Mouse (Mus musculus) embryonic fibroblast, embryonic 13.5 days (primary cell): ENCODE measurements around the gene Fbxw14. TPM values are rescaled to one million over a fixed set of nuclear protein-coding genes. Genes with fewer than 3 reads are reported as not detected.
"Not testable (repeated sequence)": the region's sequence is repeated elsewhere in the genome, so short reads cannot be mapped to it uniquely, and the experiment has no call there.

Experiments used
- H3K27ac ChIP-seq: 2 replicates; pipeline ENCODE4 v1.5.1; 2012; ENCODE audit warnings: low read length, control low read depth, inconsistent platforms; ENCODE audit not compliant: insufficient read depth
- H3K4me1 ChIP-seq: 2 replicates; pipeline ENCODE4 v1.6.1; 2011; ENCODE audit warnings: low read length; ENCODE audit not compliant: control insufficient read depth, insufficient read depth
- H3K4me3 ChIP-seq: 2 replicates; pipeline ENCODE4 v1.5.1; 2011; ENCODE audit warnings: mild to moderate bottlenecking, control low read depth, low read length; ENCODE audit not compliant: insufficient read depth
- CTCF ChIP-seq: IDR thresholded peaks from 2 replicates; pipeline ENCODE4 v1.5.1; 2011; ENCODE audit warnings: mild to moderate bottlenecking, control low read depth, low read length, moderate library complexity, borderline replicate concordance; ENCODE audit not compliant: insufficient read depth
- POLR2A ChIP-seq: IDR thresholded peaks from 2 replicates; pipeline ENCODE4 v1.6.1; 2011; ENCODE audit warnings: low read depth, mild to moderate bottlenecking, control low read depth, low read length, moderate library complexity
- polyA plus RNA-seq: library from polyadenylated mRNA; stranded (reverse); fragments of >200 nt; gene quantifications from 2 replicates; pipeline ENCODE4 v1.2.4, GENCODE M21; 2011; ENCODE audit warnings: low read depth; ENCODE audit not compliant: missing spikeins, insufficient read length

Fbxw14 gene
- not detected in 2 replicates for polyA plus RNA-seq

DNA sequence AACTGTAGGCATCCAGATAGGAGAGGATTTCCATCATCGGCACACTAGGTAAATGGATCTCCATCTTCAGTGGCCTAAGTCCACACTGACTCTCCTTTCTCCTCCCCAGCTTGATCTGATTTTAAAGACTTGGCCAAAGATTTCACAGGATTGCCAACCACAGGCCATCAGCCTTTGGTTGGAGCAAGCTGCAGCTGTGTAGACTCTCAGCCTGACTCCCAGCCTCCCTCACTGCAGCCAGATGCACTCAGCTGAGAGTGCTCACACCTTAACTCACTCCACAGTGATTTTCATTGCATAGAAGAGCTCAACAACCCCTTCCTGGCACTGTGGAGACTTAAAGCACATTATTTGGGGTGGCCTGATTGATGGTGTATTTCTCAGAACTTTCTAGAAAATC, at the start of gene Fbxw14:
Gene Fbxw14 (minus strand): TSS at position 101 of the 400 bp plus-strand sequence.
- H3K27ac ChIP-seq, H3K4me3 ChIP-seq, H3K4me1 ChIP-seq: not testable (repeated sequence)

DNA sequence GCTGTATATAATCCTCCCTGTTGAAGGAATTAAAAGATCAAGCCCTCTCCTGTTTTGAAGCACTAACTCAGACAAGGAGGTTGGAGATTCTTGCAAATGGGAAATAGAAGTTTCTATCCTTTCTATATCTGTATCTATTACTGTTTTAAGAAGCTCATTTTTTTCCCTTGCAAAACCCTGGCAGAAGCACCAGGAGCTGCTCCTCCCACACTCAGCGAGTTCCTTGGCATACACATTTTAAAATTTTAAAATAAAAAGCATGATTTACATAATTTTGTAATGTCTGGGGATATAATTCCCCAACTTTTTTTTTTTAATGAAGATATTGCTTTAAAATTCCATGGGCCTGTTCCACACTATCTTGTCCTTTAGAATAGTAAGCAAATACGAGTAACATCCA, 24.4 kb downstream of the Fbxw14 start:
- H3K27ac ChIP-seq: no peak overlapping the region

DNA sequence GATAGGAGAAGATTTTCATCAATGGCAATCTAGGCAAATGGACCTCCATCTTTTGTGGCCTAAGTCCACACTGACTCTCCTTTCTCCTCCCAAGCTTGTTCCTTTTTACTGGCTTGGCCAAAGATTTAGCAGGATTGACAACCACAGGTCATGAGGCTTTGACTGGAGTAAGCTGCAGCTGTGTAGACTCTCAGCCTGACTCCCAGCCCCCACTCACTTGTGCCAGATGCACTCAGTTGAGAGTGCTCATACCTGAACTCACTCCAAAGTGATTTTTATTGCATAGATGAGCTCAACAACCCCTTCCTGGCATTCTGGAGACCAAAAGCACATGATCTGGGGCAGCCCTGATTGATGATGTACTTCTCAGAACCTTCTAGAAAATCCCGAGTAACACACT, 52.8 kb downstream of the Fbxw14 start, which contains the start of gene Fbxw20:
Gene Fbxw20 (minus strand): TSS at position 101 of the 400 bp plus-strand sequence.
- H3K4me1 ChIP-seq: no peaks in the 10 kb centered on the region
- no peak within 1 kb of the TSS for H3K27ac ChIP-seq

More for the DNA sequence above, 24.4 kb downstream of the Fbxw14 start:
- TF ChIP-seq CTCF: no peak
- TF ChIP-seq POLR2A: no peak
- H3K4me3 ChIP-seq: no peak overlapping the region
- H3K4me1 ChIP-seq: no peaks in the 10 kb centered on the region

More for the DNA sequence above, 52.8 kb downstream of the Fbxw14 start, which contains the start of gene Fbxw20:
- no peak for TF ChIP-seq POLR2A
- TF ChIP-seq CTCF: no peak
- H3K4me3 ChIP-seq: no peak within 1 kb of the TSS

Other genes starting within 250 kb of the Fbxw14 start
- gene Shisa5, start 249.1 kb downstream of the Fbxw14 start, polyA plus RNA-seq: 230 and 252 TPM in 2 replicates
- gene Trex1, start 227.9 kb downstream of the Fbxw14 start, polyA plus RNA-seq: 8.2 and 12.8 TPM in 2 replicates
- gene Atrip, start 213.6 kb downstream of the Fbxw14 start, polyA plus RNA-seq: 12.5 and 13.0 TPM in 2 replicates
- gene Ccdc51, start 205.2 kb downstream of the Fbxw14 start, polyA plus RNA-seq: 4.6 TPM in 2 replicates
- gene Tma7, start 205.1 kb downstream of the Fbxw14 start, polyA plus RNA-seq: 411 and 552 TPM in 2 replicates
- gene Plxnb1, start 192.3 kb downstream of the Fbxw14 start, polyA plus RNA-seq: 8.0 and 12.0 TPM in 2 replicates
- not detected in 2 replicates for gene Fbxw21, start 125.6 kb downstream of the Fbxw14 start, polyA plus RNA-seq
- not detected in 2 replicates for gene Fbxw13, start 91.7 kb downstream of the Fbxw14 start, polyA plus RNA-seq
- gene Fbxw20, start 52.9 kb downstream of the Fbxw14 start, polyA plus RNA-seq: not detected in 2 replicates
- gene Fbxw28, start 52.0 kb upstream of the Fbxw14 start, polyA plus RNA-seq: not detected in 2 replicates
- not detected in 2 replicates for gene Fbxw22, start 116.6 kb upstream of the Fbxw14 start, polyA plus RNA-seq
- not detected in 2 replicates for gene Fbxw16, start 161.5 kb upstream of the Fbxw14 start, polyA plus RNA-seq
- not detected in 2 replicates for gene Fbxw19, start 208.2 kb upstream of the Fbxw14 start, polyA plus RNA-seq